Mouse (Mus musculus) embryo, embryonic 9.5 days (tissue): ENCODE results near the gene Vmn1r214.

Experiments used
- DNase-seq: peaks from one replicate; pipeline ENCODE4 v3.0.0-alpha.2; 2017; ENCODE audit errors: extremely low spot score

Vmn1r214 gene

GRCm38 (mm10) chr13:23030118-23030517 lies at the start of gene Vmn1r214:
Gene Vmn1r214, plus strand, starts transcription at chr13:23030418.
- DNase-seq: no peak

GRCm38 (mm10) chr13:22990214-22990891 lies 39.9 kb upstream of the Vmn1r214 start:
- no peak for DNase-seq

GRCm38 (mm10) chr13:22992178-22992700 lies 38.0 kb upstream of the Vmn1r214 start:
- DNase-seq: no peak

- no peak for DNase-seq
These were observed 37.5 kb upstream of the Vmn1r214 start for GRCm38 (mm10) chr13:22992721-22993120.

GRCm38 (mm10) chr13:23007356-23007755 lies 22.9 kb upstream of the Vmn1r214 start, which contains the start of gene Vmn1r213:
Gene Vmn1r213, plus strand, starts transcription at chr13:23007656.
- no peak for DNase-seq

- DNase-seq: no peak
These were observed 12.1 kb upstream of the Vmn1r214 start for GRCm38 (mm10) chr13:23018158-23018557.

GRCm38 (mm10) chr13:23024812-23025211 lies 5.4 kb upstream of the Vmn1r214 start:
- no peak for DNase-seq

GRCm38 (mm10) chr13:23057778-23058177 lies 27.6 kb downstream of the Vmn1r214 start:
- DNase-seq: no peak

GRCm38 (mm10) chr13:23067725-23068124 lies 37.5 kb downstream of the Vmn1r214 start, which contains the start of gene Vmn1r215:
Gene Vmn1r215, plus strand, starts transcription at chr13:23068025.
- no peak for DNase-seq

GRCm38 (mm10) chr13:23069312-23069711 lies 39.1 kb downstream of the Vmn1r214 start:
- no peak for DNase-seq
